Mouse (Mus musculus) Patski (cell line): Measurements from ENCODE around the gene Hnrnpl. TPM values are rescaled to one million over a fixed set of nuclear protein-coding genes. Genes with fewer than 3 reads are reported as not detected.

ENCODE experiments used
- ATAC-seq: fragments of 100-300 bp; one replicate; pipeline ENCODE4 v1.8.0; 2021
- CTCF ChIA-PET: fragments of 350-600 bp; sonication (Branson Sonifier 250); formaldehyde crosslinking; loops from one replicate; lab custom pipeline; 2022; ENCODE audit warnings: inconsistent platforms; lab: Charles Lee
- POLR2A ChIA-PET: fragments of 350-600 bp; sonication (Branson Sonifier 250); formaldehyde crosslinking; loops from one replicate; lab custom pipeline; 2022; ENCODE audit warnings: antibody characterized with exemption, inconsistent platforms; lab: Charles Lee
- DNase-seq: peaks from one replicate; pipeline ENCODE4 v3.0.0-alpha.2; 2011; ENCODE audit warnings: low read depth, low spot score
- H3K27me3 ChIP-seq: fragments of 371-371 bp; one replicate; pipeline ENCODE4 v1.5.1; 2021
- CTCF ChIP-seq: fragments of 100-300 bp; IDR thresholded peaks from one replicate; pipeline ENCODE4 v1.5.1; 2021
- in situ Hi-C: fragments of 300-500 bp; cut with MboI; formaldehyde crosslinking; loops from 3 replicates; pipeline ENCODE4 v1.11.1; 2018; ENCODE audit warnings: low pct_unique_long_range_greater_than_20kb, mixed read lengths
- polyA plus RNA-seq: library from polyadenylated mRNA; unstranded; gene quantifications from one replicate; pipeline ENCODE4 v1.2.3, GENCODE M21; 2021

Hnrnpl gene
- polyA plus RNA-seq, 1 experiment from 2014 or later, result 309 TPM

GRCm38 (mm10) chr7:28822993-28823903 is 14.9 kb downstream of the Hnrnpl start:
- no peak for TF ChIP-seq CTCF
- DNase-seq (no peak), ATAC-seq (no peak)
- ChIA-PET POLR2A (interaction anchor here (0.8 kb wide), 1 partner anchor 12 kb away, joined by 3 read pairs; no protein-coding TSS in a partner anchor), CTCF (no interaction called here)
- no peaks in the 10 kb centered on the region for H3K27me3 ChIP-seq
- in situ Hi-C loops, result loop anchor here (10.0 kb wide), 1 partner anchor 1732 kb away; the partner anchor contains the start of genes Hspb6, Lin37 and Proser3

GRCm38 (mm10) chr7:28823932-28824331 is 15.6 kb downstream of the Hnrnpl start:
- DNase-seq, result no peak
- no peak for ATAC-seq
- in situ Hi-C loops, result loop anchor here (10.0 kb wide), 1 partner anchor 1731 kb away; the partner anchor contains the start of genes Hspb6, Lin37 and Proser3
- H3K27me3 ChIP-seq, result no peaks in the 10 kb centered on the region
- TF ChIP-seq CTCF, result no peak
- ChIA-PET POLR2A (interaction anchor here (0.8 kb wide), 1 partner anchor 13 kb away, joined by 3 read pairs; no protein-coding TSS in a partner anchor), CTCF (no interaction called here)

- CTCF ChIA-PET, result interaction anchor here (1.4 to 3.6 kb wide), 2 partner anchors 15 to 43 kb away, joined by 4 to 11 read pairs; no protein-coding TSS in a partner anchor
- in situ Hi-C loops, result loop anchor here (5.0 to 10.0 kb wide), 2 partner anchors 42 to 1730 kb away; partner anchors contain the start of genes Hspb6, Lin37 and Proser3
- DNase-seq, result no peak
- POLR2A ChIA-PET, result interaction anchor here (0.6 kb wide), 1 partner anchor 46 kb away, joined by 3 read pairs; no protein-coding TSS in a partner anchor
- H3K27me3 ChIP-seq, result no peaks in the 10 kb centered on the region
- ATAC-seq, result peak; percentile 41
- no peak for TF ChIP-seq CTCF
Measured at GRCm38 (mm10) chr7:28824941-28825685, 16.8 kb downstream of the Hnrnpl start, which contains the start of gene Ech1. Ech1 (plus strand) TSS chr7:28825217.

- ChIA-PET POLR2A (no interaction called here), CTCF (interaction anchor here (1.4 to 3.6 kb wide), 2 partner anchors 16 to 42 kb away, joined by 4 to 11 read pairs; no protein-coding TSS in a partner anchor)
- no peak for TF ChIP-seq CTCF
- DNase-seq, result no peak
- no peaks in the 10 kb centered on the region for H3K27me3 ChIP-seq
- in situ Hi-C loops, result loop anchor here (5.0 to 10.0 kb wide), 2 partner anchors 41 to 1729 kb away; partner anchors contain the start of genes Hspb6, Lin37 and Proser3
- ATAC-seq, result no peak
Measured at GRCm38 (mm10) chr7:28825686-28826401, 17.5 kb downstream of the Hnrnpl start.

- CTCF ChIA-PET, result interaction anchor here (1.0 to 3.6 kb wide), 2 partner anchors 15 to 42 kb away, joined by 3 to 11 read pairs; no protein-coding TSS in a partner anchor
- POLR2A ChIA-PET, result no interaction called here
- no peak for ATAC-seq
- no peak for DNase-seq
- no peak for TF ChIP-seq CTCF
- H3K27me3 ChIP-seq, result no peaks in the 10 kb centered on the region
- in situ Hi-C loops, result loop anchor here (5.0 to 10.0 kb wide), 2 partner anchors 41 to 1728 kb away; partner anchors contain the start of genes Hspb6, Lin37 and Proser3
Measured at GRCm38 (mm10) chr7:28826402-28826772, 18.0 kb downstream of the Hnrnpl start.

GRCm38 (mm10) chr7:28827338-28827737 is 19.0 kb downstream of the Hnrnpl start:
- no peak for TF ChIP-seq CTCF
- no peak for DNase-seq
- ChIA-PET POLR2A (interaction anchor here (0.5 to 0.7 kb wide), 4 partner anchors 16 to 515 kb away, joined by 3 to 5 read pairs (median 4); no protein-coding TSS in a partner anchor), CTCF (interaction anchor here (1.0 to 3.6 kb wide), 4 partner anchors 9 to 41 kb away, joined by 3 to 11 read pairs (median 4); no protein-coding TSS in a partner anchor)
- no peaks in the 10 kb centered on the region for H3K27me3 ChIP-seq
- in situ Hi-C loops, result loop anchor here (5.0 to 10.0 kb wide), 2 partner anchors 40 to 1727 kb away; partner anchors contain the start of genes Hspb6, Lin37 and Proser3
- no peak for ATAC-seq

- POLR2A ChIA-PET, result interaction anchor here (0.6 to 1.1 kb wide), 2 partner anchors 18 to 28 kb away, joined by 3 to 8 read pairs; no protein-coding TSS in a partner anchor
- no peak for ATAC-seq
- TF ChIP-seq CTCF, result no peak
- CTCF ChIA-PET, result no interaction called here
- no peak for DNase-seq
- in situ Hi-C loops, result loop anchor here (5.0 to 10.0 kb wide), 2 partner anchors 37 to 1725 kb away; partner anchors contain the start of genes Hspb6, Lin37 and Proser3
- no peaks in the 10 kb centered on the region for H3K27me3 ChIP-seq
Measured at GRCm38 (mm10) chr7:28829821-28830220, 21.5 kb downstream of the Hnrnpl start.

GRCm38 (mm10) chr7:28830981-28831380 is 22.6 kb downstream of the Hnrnpl start:
- ATAC-seq, result no peak
- no peak for DNase-seq
- no peaks in the 10 kb centered on the region for H3K27me3 ChIP-seq
- in situ Hi-C loops, result no loop called here
- no peak for TF ChIP-seq CTCF
- ChIA-PET CTCF (interaction anchor here (1.0 kb wide), 1 partner anchor 36 kb away, joined by 3 read pairs; no protein-coding TSS in a partner anchor), POLR2A (interaction anchor here (1.1 kb wide), 1 partner anchor 20 kb away, joined by 8 read pairs; no protein-coding TSS in a partner anchor)
